Mouse (Mus musculus): ENCODE data around the gene Arhgap28. TPM values are rescaled to one million over a fixed set of nuclear protein-coding genes. Genes with fewer than 3 reads are reported as not detected.

Gene Arhgap28
- polyA plus RNA-seq, 1 experiment, result 0.28 TPM

DNA sequence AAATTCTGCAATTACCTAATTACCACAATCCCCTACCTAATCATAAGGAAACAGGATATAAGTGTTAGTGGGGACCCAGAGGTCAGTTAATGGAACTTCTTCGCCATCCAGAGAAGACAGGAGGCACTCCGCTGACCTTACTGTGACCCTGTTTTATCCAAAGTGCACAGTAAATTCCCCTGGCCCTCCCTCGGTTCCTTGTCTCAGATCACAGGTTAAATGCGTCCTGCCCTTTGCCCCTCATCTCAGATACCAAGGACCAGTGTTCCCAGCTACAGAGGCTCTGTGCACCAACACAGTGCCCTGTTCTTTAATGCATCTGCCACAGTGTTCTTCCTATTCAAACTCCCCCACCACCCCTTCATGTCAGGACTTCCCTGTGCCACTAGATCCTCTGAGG, 18.4 kb downstream of the Arhgap28 start:
- TF ChIP-seq POLR2A (IDR thresholded peaks at IDR 0.05; ENCODE audit: borderline replicate concordance, insufficient read depth, low read length) (no peak), CTCF (IDR thresholded peaks at IDR 0.05; ENCODE audit: borderline replicate concordance, insufficient read depth, low read depth, low read length) (no peak)
- DNase-seq, result no peak
- 79% methylated on average over 4 of the region's 4 CpGs for WGBS
- no peaks in the 10 kb centered on the region for H3K4me1 ChIP-seq (ENCODE audit: control insufficient read depth, insufficient read depth, low read length)
- H3K4me3 ChIP-seq (replicated peaks; ENCODE audit: insufficient read depth, low read depth, low read length), result no peak overlapping the region
- H3K27me3 ChIP-seq (ENCODE audit: control insufficient read depth, insufficient read depth, low read length), result no peaks in the 10 kb centered on the region
- H3K27ac ChIP-seq (ENCODE audit: insufficient read depth, low read length), result no peak overlapping the region

DNA sequence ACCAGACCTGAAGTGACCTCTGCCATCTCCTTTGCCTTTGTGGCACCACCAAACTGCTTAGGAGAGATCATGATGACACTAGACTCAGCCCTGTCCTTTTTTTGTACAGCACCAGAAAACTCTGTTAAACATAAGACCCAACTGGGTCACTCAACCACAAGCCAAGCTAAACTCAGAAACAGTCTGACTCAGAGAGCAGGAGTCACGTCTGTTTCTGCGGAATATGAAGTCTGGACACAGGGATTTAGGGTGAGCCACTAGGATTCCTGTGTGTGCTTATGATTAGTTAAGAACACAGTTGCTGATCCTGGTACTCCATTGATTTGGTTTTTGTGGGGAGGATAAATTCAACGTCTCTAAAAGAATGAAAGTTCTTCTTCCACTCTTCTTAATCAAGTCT, 23.3 kb downstream of the Arhgap28 start:
- Histone ChIP-seq H3K27me3 (ENCODE audit: control insufficient read depth, insufficient read depth, low read length) (no peaks in the 10 kb centered on the region), H3K4me3 (replicated peaks; ENCODE audit: insufficient read depth, low read depth, low read length) (no peak overlapping the region), H3K4me1 (ENCODE audit: control insufficient read depth, insufficient read depth, low read length) (no peaks in the 10 kb centered on the region), H3K27ac (ENCODE audit: insufficient read depth, low read length) (no peak overlapping the region)
- TF ChIP-seq CTCF (IDR thresholded peaks at IDR 0.05; ENCODE audit: borderline replicate concordance, insufficient read depth, low read depth, low read length) (no peak), POLR2A (IDR thresholded peaks at IDR 0.05; ENCODE audit: borderline replicate concordance, insufficient read depth, low read length) (no peak)
- no peak for DNase-seq
- 86% methylated on average over 3 of the region's 3 CpGs for WGBS

DNA sequence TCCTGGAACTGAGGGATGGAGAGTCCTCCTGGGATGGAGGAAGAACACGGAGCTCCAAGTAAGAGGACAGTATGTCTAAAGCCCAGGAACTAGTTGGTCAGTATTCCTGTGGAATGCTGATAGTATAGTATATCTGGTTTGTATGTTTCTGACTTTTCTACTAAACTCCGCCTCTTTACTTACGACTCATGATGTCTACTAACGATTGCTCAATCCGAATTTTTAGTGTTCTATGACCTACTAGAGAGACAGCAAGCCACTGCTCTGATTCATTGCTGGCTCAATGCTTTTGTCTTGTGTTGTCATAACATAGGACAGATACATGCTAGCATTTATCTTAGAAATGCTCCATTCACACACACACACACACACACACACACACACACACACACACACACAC, 24.7 kb downstream of the Arhgap28 start:
- Histone ChIP-seq H3K27ac (ENCODE audit: insufficient read depth, low read length) (no peak overlapping the region), H3K27me3 (ENCODE audit: control insufficient read depth, insufficient read depth, low read length) (no peaks in the 10 kb centered on the region), H3K4me1 (ENCODE audit: control insufficient read depth, insufficient read depth, low read length) (no peaks in the 10 kb centered on the region), H3K4me3 (replicated peaks; ENCODE audit: insufficient read depth, low read depth, low read length) (no peak overlapping the region)
- DNase-seq, result no peak
- WGBS, result 75% methylated on average over 5 of the region's 5 CpGs
- TF ChIP-seq CTCF (IDR thresholded peaks at IDR 0.05; ENCODE audit: borderline replicate concordance, insufficient read depth, low read depth, low read length) (no peak), POLR2A (IDR thresholded peaks at IDR 0.05; ENCODE audit: borderline replicate concordance, insufficient read depth, low read length) (no peak)

DNA sequence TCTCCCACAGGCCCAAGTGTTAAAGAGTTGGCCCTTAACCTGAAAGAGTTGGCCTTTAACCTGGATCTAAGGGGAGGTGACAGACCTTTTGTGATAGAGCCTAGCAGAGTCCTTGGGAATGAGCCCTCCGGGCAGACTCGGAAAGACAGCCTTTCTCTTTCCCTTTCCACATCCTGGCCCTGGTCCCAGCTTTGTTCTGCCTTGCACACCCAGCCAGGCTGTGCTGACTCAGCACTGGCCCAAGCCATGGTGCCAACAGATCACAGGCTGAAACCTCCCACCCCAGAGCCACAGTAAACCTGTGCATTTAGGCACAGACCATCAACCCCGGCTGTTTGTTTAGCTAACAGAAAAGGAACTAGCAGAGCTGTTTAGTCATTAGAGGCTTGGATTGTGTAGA, 25.1 kb downstream of the Arhgap28 start:
- Histone ChIP-seq H3K27ac (ENCODE audit: insufficient read depth, low read length) (no peak overlapping the region), H3K4me1 (ENCODE audit: control insufficient read depth, insufficient read depth, low read length) (no peaks in the 10 kb centered on the region), H3K4me3 (replicated peaks; ENCODE audit: insufficient read depth, low read depth, low read length) (no peak overlapping the region), H3K27me3 (ENCODE audit: control insufficient read depth, insufficient read depth, low read length) (no peaks in the 10 kb centered on the region)
- 5% methylated on average over 3 of the region's 3 CpGs for WGBS
- DNase-seq, result peak in 1 of 2 experiments; percentile 37
- TF ChIP-seq POLR2A (IDR thresholded peaks at IDR 0.05; ENCODE audit: borderline replicate concordance, insufficient read depth, low read length) (no peak), CTCF (IDR thresholded peaks at IDR 0.05; ENCODE audit: borderline replicate concordance, insufficient read depth, low read depth, low read length) (no peak)

DNA sequence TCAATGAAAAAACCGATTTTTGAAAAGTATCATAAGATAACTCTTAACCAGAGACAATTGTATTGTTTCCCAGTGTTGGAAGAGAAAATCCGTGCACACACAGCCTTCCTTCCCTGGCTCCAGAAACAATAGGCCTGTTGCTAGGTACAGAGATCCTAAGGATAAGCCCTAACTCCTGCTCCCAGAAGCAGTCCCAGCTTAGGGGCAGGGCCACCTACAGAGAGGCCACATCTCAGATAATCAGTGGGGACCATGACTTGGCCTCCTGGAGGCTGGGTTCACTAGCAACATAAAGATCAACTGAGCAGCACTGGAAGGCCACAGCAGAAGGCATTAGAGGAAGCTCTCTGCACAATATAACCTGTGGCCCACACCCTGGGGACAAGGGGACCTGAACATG, 27.5 kb downstream of the Arhgap28 start:
- Histone ChIP-seq H3K27me3 (ENCODE audit: control insufficient read depth, insufficient read depth, low read length) (no peaks in the 10 kb centered on the region), H3K4me3 (replicated peaks; ENCODE audit: insufficient read depth, low read depth, low read length) (no peak overlapping the region), H3K27ac (ENCODE audit: insufficient read depth, low read length) (no peak overlapping the region), H3K4me1 (ENCODE audit: control insufficient read depth, insufficient read depth, low read length) (no peaks in the 10 kb centered on the region)
- no peak for TF ChIP-seq CTCF (IDR thresholded peaks at IDR 0.05; ENCODE audit: borderline replicate concordance, insufficient read depth, low read depth, low read length)
- no peak for TF ChIP-seq POLR2A (IDR thresholded peaks at IDR 0.05; ENCODE audit: borderline replicate concordance, insufficient read depth, low read length)
- DNase-seq, result no peak
- WGBS, result 36% methylated on average over 2 of the region's 2 CpGs

DNA sequence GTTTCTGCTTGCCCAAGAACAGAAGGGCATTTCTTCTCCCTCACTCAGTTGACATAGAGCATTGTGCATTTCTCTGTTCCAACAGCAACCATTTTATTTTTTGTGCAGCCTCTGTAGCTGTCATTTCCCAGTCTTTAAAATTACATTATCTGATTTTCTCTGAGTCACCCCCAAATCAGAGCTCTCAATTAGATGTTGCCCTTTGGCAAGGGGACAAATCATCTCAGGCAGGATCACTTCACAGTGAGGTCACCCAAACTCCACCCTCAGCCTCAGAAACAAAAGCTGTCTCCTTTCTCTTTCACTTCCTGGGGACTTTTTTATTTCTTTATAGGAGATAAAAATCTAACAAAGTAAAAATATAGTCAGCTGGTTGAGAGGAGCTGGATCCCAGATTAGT, 27.9 kb downstream of the Arhgap28 start:
- H3K27me3 ChIP-seq (ENCODE audit: control insufficient read depth, insufficient read depth, low read length), result no peaks in the 10 kb centered on the region
- no peak overlapping the region for H3K27ac ChIP-seq (ENCODE audit: insufficient read depth, low read length)
- H3K4me1 ChIP-seq (ENCODE audit: control insufficient read depth, insufficient read depth, low read length), result no peaks in the 10 kb centered on the region
- DNase-seq, result no peak
- TF ChIP-seq POLR2A (IDR thresholded peaks at IDR 0.05; ENCODE audit: borderline replicate concordance, insufficient read depth, low read length) (no peak), CTCF (IDR thresholded peaks at IDR 0.05; ENCODE audit: borderline replicate concordance, insufficient read depth, low read depth, low read length) (no peak)
- no peak overlapping the region for H3K4me3 ChIP-seq (replicated peaks; ENCODE audit: insufficient read depth, low read depth, low read length)

DNA sequence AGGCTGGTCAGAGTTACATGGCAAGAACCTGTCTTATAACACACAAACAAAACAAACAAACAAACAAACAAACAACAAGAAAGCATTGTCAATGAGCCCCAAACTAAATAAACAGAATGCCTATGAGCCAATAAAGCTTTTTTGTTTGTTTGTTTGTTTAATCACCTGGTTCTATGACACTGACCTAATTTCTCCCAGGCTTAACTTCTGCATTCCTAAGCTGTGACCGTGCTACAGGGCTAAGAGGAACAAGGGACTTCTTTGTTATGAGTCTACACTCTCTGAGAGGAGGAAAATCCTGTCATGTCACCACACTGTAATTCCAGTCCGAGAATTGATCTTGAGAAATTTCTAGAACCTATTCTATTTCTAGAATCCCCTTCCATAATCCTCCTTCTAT, 29.2 kb downstream of the Arhgap28 start:
- WGBS, result 69% methylated on average over 2 of the region's 2 CpGs
- TF ChIP-seq POLR2A (IDR thresholded peaks at IDR 0.05; ENCODE audit: borderline replicate concordance, insufficient read depth, low read length) (no peak), CTCF (IDR thresholded peaks at IDR 0.05; ENCODE audit: borderline replicate concordance, insufficient read depth, low read depth, low read length) (no peak)
- no peak overlapping the region for H3K4me3 ChIP-seq (replicated peaks; ENCODE audit: insufficient read depth, low read depth, low read length)
- H3K27me3 ChIP-seq (ENCODE audit: control insufficient read depth, insufficient read depth, low read length), result no peaks in the 10 kb centered on the region
- no peak for DNase-seq
- H3K27ac ChIP-seq (ENCODE audit: insufficient read depth, low read length), result no peak overlapping the region
- no peaks in the 10 kb centered on the region for H3K4me1 ChIP-seq (ENCODE audit: control insufficient read depth, insufficient read depth, low read length)

DNA sequence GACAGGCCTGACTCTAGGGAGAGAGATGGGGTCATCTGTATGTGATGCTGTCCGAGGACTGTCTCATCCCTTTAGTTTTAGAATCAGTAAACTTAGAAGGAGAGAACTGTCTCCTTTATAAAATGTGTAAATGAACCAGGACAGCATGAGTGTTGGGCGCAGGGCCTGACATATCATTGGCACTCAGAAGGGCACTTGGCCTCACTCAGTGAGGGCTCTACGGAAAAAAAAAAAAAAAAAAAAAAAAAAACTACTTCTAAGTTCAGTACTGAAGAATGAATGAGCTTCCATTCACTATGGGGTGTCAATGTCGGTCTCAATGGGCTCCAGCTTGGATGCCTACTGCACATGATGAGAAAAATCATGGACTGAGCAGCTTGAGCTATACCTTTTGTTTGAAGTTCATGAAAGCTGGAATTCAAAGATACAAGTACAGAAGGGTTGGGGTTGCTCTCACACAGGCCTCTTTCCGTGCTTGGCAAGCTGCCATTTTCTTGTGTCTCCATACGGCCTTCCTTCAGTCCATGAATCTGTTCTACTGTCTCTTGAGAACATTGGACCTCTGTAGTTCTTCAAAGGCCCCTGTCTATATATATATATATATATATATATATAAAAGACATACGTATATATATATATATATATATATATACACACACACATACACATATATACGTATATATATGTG, 36.9 kb downstream of the Arhgap28 start:
- H3K27me3 ChIP-seq (ENCODE audit: control insufficient read depth, insufficient read depth, low read length), result no peaks in the 10 kb centered on the region
- H3K27ac ChIP-seq (ENCODE audit: insufficient read depth, low read length), result no peak overlapping the region
- DNase-seq, result no peak
- TF ChIP-seq CTCF (IDR thresholded peaks at IDR 0.05; ENCODE audit: borderline replicate concordance, insufficient read depth, low read depth, low read length), result no peak
- no peak for TF ChIP-seq POLR2A (IDR thresholded peaks at IDR 0.05; ENCODE audit: borderline replicate concordance, insufficient read depth, low read length)
- WGBS, result 45% methylated on average over 8 of the region's 8 CpGs
- H3K4me3 ChIP-seq (replicated peaks; ENCODE audit: insufficient read depth, low read depth, low read length), result no peak overlapping the region
- no peaks in the 10 kb centered on the region for H3K4me1 ChIP-seq (ENCODE audit: control insufficient read depth, insufficient read depth, low read length)

All from cerebellum, adult 2 months (tissue).